Mouse (Mus musculus) testis, adult 2 months (tissue): ENCODE results near the gene Ift81.

ENCODE experiments used
- CTCF ChIP-seq: fragments of 200-500 bp; IDR thresholded peaks from 2 replicates; pipeline ENCODE4 v1.5.1; 2012; ENCODE audit warnings: low read depth, mild to moderate bottlenecking, inconsistent platforms, low read length, moderate library complexity; ENCODE audit not compliant: control insufficient read depth, insufficient read depth, insufficient replicate concordance
- POLR2A ChIP-seq: fragments of 200-500 bp; IDR thresholded peaks from 2 replicates; pipeline ENCODE4 v1.6.1; 2012; ENCODE audit warnings: low read depth, mild to moderate bottlenecking, inconsistent platforms, low read length, moderate library complexity; ENCODE audit not compliant: control insufficient read depth

GRCm38 (mm10) chr5:122500563-122500962 is 113.8 kb downstream of the Ift81 start:
- TF ChIP-seq POLR2A (no peak), CTCF (no peak)
